Comparison of ENCODE assay signal across 9 mouse cellular contexts in the genomic region with DNA sequence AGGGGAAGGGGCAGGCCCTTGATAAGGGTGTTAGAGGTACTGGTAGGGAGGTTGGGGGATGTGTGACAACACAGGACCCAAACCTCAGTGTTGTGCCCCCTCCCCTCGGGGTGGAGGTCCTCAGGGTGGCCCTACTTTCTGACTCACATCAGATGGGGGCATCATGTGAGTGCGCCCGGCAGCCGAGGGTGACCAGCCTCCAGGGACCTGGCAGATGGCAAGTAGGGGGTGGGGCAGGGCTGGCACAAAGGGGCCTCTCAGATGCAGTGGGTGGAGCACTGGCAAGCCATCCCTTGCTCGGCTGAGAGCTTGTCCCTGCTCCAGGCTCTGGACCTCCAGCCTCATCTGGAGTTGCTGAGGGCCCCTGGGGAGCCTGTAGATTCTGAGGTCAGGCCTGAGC. TPM values are rescaled to one million over a fixed set of nuclear protein-coding genes. Genes with fewer than 3 reads are reported as not detected.
DNase-seq lines count a peak whose midpoint lies in the region; ATAC-seq lines count a peak whose summit lies in the region.
"Had no signal": no experiment of that assay in that cellular context is flagged by ENCODE, and none has a peak within 500 bp of the region (broad histone marks: within the 10 kb centered on the region; RNA-seq: fewer than 3 reads in every experiment).

No protein-coding gene starts in this region.

- H3K27me3 ChIP-seq in midbrain, embryonic 15.5 days (replicated peaks), result no peaks in the 10 kb centered on the region
- H3K27me3 ChIP-seq: lung, embryonic 15.5 days had no signal

- peaks cover 58% of the 10 kb centered on the region for H3K4me1 ChIP-seq in midbrain, embryonic 15.5 days

- 30% methylated on average over 5 of the region's 5 CpGs for whole genome bisulfite sequencing in midbrain, embryonic 15.5 days

- H3K9ac ChIP-seq in midbrain, embryonic 15.5 days, result no peak overlapping the region
- H3K9ac ChIP-seq: lung, embryonic 15.5 days had no signal

- peak; percentile 39 for DNase-seq in gastrocnemius, postnatal 14 days
- DNase-seq in gastrocnemius, postnatal 36 days, result no peak
- DNase-seq in 3134 (ENCODE audit: extremely low read depth, insufficient read length, low spot score), result peak; percentile 73
- DNase-seq in kidney, postnatal 36 days, result peak; percentile 67 to 81
- no peak for DNase-seq in adrenal gland, adult 18-20 months (ENCODE audit: low spot score in 2 of 2)
- no peak for DNase-seq in ovary, adult 18-20 months (ENCODE audit: low spot score)

- H3K36me3 ChIP-seq in midbrain, embryonic 15.5 days (replicated peaks), result no peaks in the 10 kb centered on the region
- H3K36me3 ChIP-seq: lung, embryonic 15.5 days had no signal

- H3K9me3 ChIP-seq in midbrain, embryonic 15.5 days, result no peaks in the 10 kb centered on the region
- H3K9me3 ChIP-seq: lung, embryonic 15.5 days had no signal

- intact Hi-C loops in gastrocnemius, postnatal 14 days (cut with DNase I; ENCODE audit: low total_unique reads), result no loop called here
- intact Hi-C loops in gastrocnemius, postnatal 36 days (cut with DNase I), result no loop called here

- no peak overlapping the region for H3K27ac ChIP-seq in midbrain, embryonic 15.5 days
- H3K27ac ChIP-seq: lung, embryonic 15.5 days had no signal

- H3K4me3 ChIP-seq in midbrain, embryonic 15.5 days, result no peak overlapping the region
- H3K4me3 ChIP-seq: lung, embryonic 15.5 days had no signal

- ATAC-seq in erythroblast, adult 5-6 weeks (replicated peaks; ENCODE audit: low FRiP score, poor library complexity, severe bottlenecking), result peak; percentile 34
- ATAC-seq in midbrain, embryonic 15.5 days (replicated peaks), result peak; percentile 31; the same call in 1 of the 2 replicates

- no peak overlapping the region for H3K4me2 ChIP-seq in midbrain, embryonic 15.5 days
- H3K4me2 ChIP-seq: lung, embryonic 15.5 days had no signal

RNA-seq across cellular contexts. Expression of a gene that starts 12.1 kb away (rescaled TPM):
- total RNA-seq in gastrocnemius, postnatal 14 days (2021), result 10 to 100 TPM; 21.4 to 38.2 TPM
- 10 to 100 TPM; 20.9 to 25.5 TPM for total RNA-seq in gastrocnemius, postnatal 36 days (2021)
- 28.2 and 32.1 TPM in 2 replicates for total RNA-seq in erythroblast, adult 5-6 weeks (2015; ENCODE audit: low replicate concordance)
- 7.1 and 7.5 TPM in 2 replicates for total RNA-seq in erythroblast, adult 5-6 weeks (2017; ENCODE audit: low replicate concordance)
- polyA plus RNA-seq in midbrain, embryonic 15.5 days (2015; fragmentation: Nextera tagmentation; extraction: Ambion mirVana), result 147 and 156 TPM in 2 replicates
- 10 to 100 TPM; 24.1 to 43.3 TPM for total RNA-seq in adrenal gland, adult 18-20 months (2021)

RNA-seq across cellular contexts. Expression of a gene that starts 30.8 kb away (rescaled TPM):
- under 1 TPM; 0.33 TPM for total RNA-seq in gastrocnemius, postnatal 14 days (2021)
- total RNA-seq in gastrocnemius, postnatal 36 days (2021), result under 1 TPM; 0.20 to 0.52 TPM
- 24.2 and 30.9 TPM in 2 replicates for total RNA-seq in erythroblast, adult 5-6 weeks (2015; ENCODE audit: low replicate concordance)
- total RNA-seq in erythroblast, adult 5-6 weeks (2017; ENCODE audit: low replicate concordance), result 20.9 and 34.9 TPM in 2 replicates
- polyA plus RNA-seq in midbrain, embryonic 15.5 days (2015; fragmentation: Nextera tagmentation; extraction: Ambion mirVana), result 0.88 and 1.3 TPM in 2 replicates
- total RNA-seq in adrenal gland, adult 18-20 months (2021), result 1 to 10 TPM; 2.1 to 2.2 TPM

Comparison
In these comparisons a context has a peak if more than half of its experiments do, and no peak if none do; other contexts are left out.
1. DNase-seq: peak in gastrocnemius, postnatal 14 days (single experiment), 3134 (single experiment) and kidney, postnatal 36 days (2 of 2); none in gastrocnemius, postnatal 36 days (0 of 2), adrenal gland, adult 18-20 months (0 of 2) and ovary, adult 18-20 months (single experiment).
2. RNA of a gene that starts 30.8 kb away (total RNA-seq): 20.9 to 34.9 TPM in erythroblast, adult 5-6 weeks; 2.1 to 2.2 TPM in adrenal gland, adult 18-20 months, 0.20 to 0.52 TPM in gastrocnemius, postnatal 36 days and 0.33 TPM in gastrocnemius, postnatal 14 days; every median in the first group is over 4 times any median in the second.